15 mouse cellular contexts compared by ENCODE assay signal in genomic region chr13:89324282-89324681, GRCm38 (mm10).
A peak's percentile ranks its signal among the peaks of the same experiment; 100 is the strongest.
DNase-seq lines count a peak whose midpoint lies in the region.
"Had no signal": no experiment of that assay in that cellular context is flagged by ENCODE, and none has a peak within 500 bp of the region (broad histone marks: within the 10 kb centered on the region; RNA-seq: fewer than 3 reads in every experiment).

No protein-coding gene starts in this region.

- peak; percentile 46 to 56 for DNase-seq in left cerebral cortex, adult 18-20 months (ENCODE audit: low spot score in 2 of 2)
- DNase-seq in left cerebral cortex, postnatal 4 days, result no peak
- peak; percentile 1 for DNase-seq in 3T3-L1 (ENCODE audit: low read depth, low spot score)
- peak; percentile 8 for DNase-seq in NIH3T3 (ENCODE audit: low read depth)
- DNase-seq in left cerebral cortex, postnatal 14 days (ENCODE audit: low spot score in 2 of 2), result peak; percentile 30 to 62
- no peak for DNase-seq in gastrocnemius, postnatal 25 days
- no peak for DNase-seq in thymus, postnatal 4 days
- DNase-seq: adrenal gland, adult 2 months; cerebellum, adult 11 months; cerebellum, postnatal 14 days; embryo, embryonic 11 days; heart, adult 18-20 months; layer of hippocampus, postnatal 36 days; liver; lung, embryonic 14.5 days had no signal

- intact Hi-C loops in left cerebral cortex, postnatal 4 days (cut with DNase I), result no loop called here
- intact Hi-C loops in left cerebral cortex, postnatal 14 days (cut with DNase I), result no loop called here

Comparison
In these comparisons a context has a peak if more than half of its experiments do, and no peak if none do; other contexts are left out.
1. DNase-seq: peak in left cerebral cortex, adult 18-20 months (2 of 2), 3T3-L1 (single experiment), NIH3T3 (single experiment) and left cerebral cortex, postnatal 14 days (2 of 2); none in left cerebral cortex, postnatal 4 days (single experiment), gastrocnemius, postnatal 25 days (single experiment) and thymus, postnatal 4 days (single experiment).